Mouse (Mus musculus): ENCODE data around the gene Sh2b1. TPM values are rescaled to one million over a fixed set of nuclear protein-coding genes. Genes with fewer than 3 reads are reported as not detected.

Gene Sh2b1
- polyA plus RNA-seq, 1 experiment from 2014 or later = 38.0 TPM

- DNase-seq (ENCODE audit: low spot score) (no peak), ATAC-seq (ENCODE audit: low FRiP score) (peak; percentile 5)
- no peaks in the 10 kb centered on the region for H3K9me3 ChIP-seq (ENCODE audit: control insufficient read depth, low read length)
- H3K27me3 ChIP-seq (ENCODE audit: control insufficient read depth, insufficient read depth, low read length) = no peaks in the 10 kb centered on the region
- H3K4me1 ChIP-seq (replicated peaks; ENCODE audit: control insufficient read depth, insufficient read depth, low read length) = no peaks in the 10 kb centered on the region
- peak overlapping the region; percentile 75 for H3K4me2 ChIP-seq (replicated peaks; ENCODE audit: low read depth, low read length)
- H3K9ac ChIP-seq (ENCODE audit: low read depth, low read length) = peak overlapping the region; percentile 87
- peak overlapping the region; percentile 85; the same call in 1 of the 2 replicates for H3K27ac ChIP-seq (ENCODE audit: low read depth, low read length)
- WGBS = 22% methylated on average over 4 of the region's 4 CpGs
- no peaks in the 10 kb centered on the region for H3K36me3 ChIP-seq (ENCODE audit: control insufficient read depth, insufficient read depth, low read length)
- H3K4me3 ChIP-seq (ENCODE audit: low read depth, low read length) = peak overlapping the region; percentile 74
Observed at GRCm38 (mm10) chr7:126428154-126428553, 47.1 kb downstream of the Sh2b1 start.

DNA sequence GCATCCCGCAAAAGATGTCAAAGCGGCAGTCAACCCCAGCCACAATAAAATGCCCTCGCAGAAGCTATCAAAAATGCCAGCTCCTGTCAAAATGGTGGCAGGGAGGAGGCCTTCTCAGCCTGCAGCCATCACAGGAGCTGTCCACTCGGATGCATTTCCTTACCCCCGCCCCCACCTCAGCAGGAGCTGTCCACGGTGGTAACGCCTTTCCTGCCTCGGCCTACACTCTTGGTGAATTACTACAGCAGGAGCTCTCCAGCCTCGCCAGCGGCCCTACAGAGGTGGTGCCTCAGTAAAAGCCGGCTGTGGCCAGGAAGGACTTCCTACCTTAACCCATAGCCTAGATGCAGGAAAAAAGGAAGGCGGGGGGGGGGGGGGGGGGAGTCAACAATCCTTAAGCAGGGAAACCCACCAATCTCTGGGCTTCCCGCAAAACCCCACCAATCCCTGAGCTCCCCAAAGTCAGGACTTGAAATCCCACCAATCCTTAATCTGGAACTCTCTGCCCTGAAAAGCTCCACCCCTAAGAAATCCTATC, 47.8 kb downstream of the Sh2b1 start:
- DNase-seq (ENCODE audit: low spot score) = no peak
- ATAC-seq (ENCODE audit: low FRiP score) = no peak
- no peaks in the 10 kb centered on the region for H3K36me3 ChIP-seq (ENCODE audit: control insufficient read depth, insufficient read depth, low read length)
- no peaks in the 10 kb centered on the region for H3K27me3 ChIP-seq (ENCODE audit: control insufficient read depth, insufficient read depth, low read length)
- no peak overlapping the region for H3K4me2 ChIP-seq (replicated peaks; ENCODE audit: low read depth, low read length)
- no peaks in the 10 kb centered on the region for H3K9me3 ChIP-seq (ENCODE audit: control insufficient read depth, low read length)
- 59% methylated on average over 12 of the region's 13 CpGs for WGBS
- H3K9ac ChIP-seq (ENCODE audit: low read depth, low read length) = no peak overlapping the region
- H3K4me1 ChIP-seq (replicated peaks; ENCODE audit: control insufficient read depth, insufficient read depth, low read length) = no peaks in the 10 kb centered on the region
- H3K27ac ChIP-seq (ENCODE audit: low read depth, low read length) = no peak overlapping the region
- no peak overlapping the region for H3K4me3 ChIP-seq (ENCODE audit: low read depth, low read length)

DNA sequence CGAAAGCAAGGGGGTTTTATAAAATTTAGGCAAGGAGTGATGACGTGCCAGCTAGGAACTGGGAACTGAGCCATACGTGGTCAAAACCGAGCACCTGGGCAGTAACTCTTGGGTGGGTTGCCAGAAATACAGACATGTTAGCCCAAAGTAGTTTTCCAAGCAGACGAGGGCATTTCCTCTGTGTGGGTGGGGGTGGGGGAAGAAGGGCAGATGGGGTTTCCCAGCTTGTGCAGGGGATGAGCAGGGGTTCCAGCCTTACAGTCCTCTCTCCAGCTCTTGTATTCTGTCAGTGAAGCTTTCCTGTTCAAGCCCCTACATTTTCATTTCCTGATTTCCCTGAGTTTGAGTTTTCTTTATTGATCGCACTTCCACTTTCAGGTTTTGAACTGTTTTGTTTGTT, 51.1 kb downstream of the Sh2b1 start:
- no peak overlapping the region for H3K4me3 ChIP-seq (ENCODE audit: low read depth, low read length)
- H3K36me3 ChIP-seq (ENCODE audit: control insufficient read depth, insufficient read depth, low read length) = no peaks in the 10 kb centered on the region
- no peak for ATAC-seq (ENCODE audit: low FRiP score)
- WGBS = 82% methylated on average over 6 of the region's 6 CpGs
- H3K4me1 ChIP-seq (replicated peaks; ENCODE audit: control insufficient read depth, insufficient read depth, low read length) = no peaks in the 10 kb centered on the region
- no peak overlapping the region for H3K27ac ChIP-seq (ENCODE audit: low read depth, low read length)
- no peaks in the 10 kb centered on the region for H3K9me3 ChIP-seq (ENCODE audit: control insufficient read depth, low read length)
- H3K4me2 ChIP-seq (replicated peaks; ENCODE audit: low read depth, low read length) = no peak overlapping the region
- H3K27me3 ChIP-seq (ENCODE audit: control insufficient read depth, insufficient read depth, low read length) = no peaks in the 10 kb centered on the region
- DNase-seq (ENCODE audit: low spot score) = no peak
- no peak overlapping the region for H3K9ac ChIP-seq (ENCODE audit: low read depth, low read length)

DNA sequence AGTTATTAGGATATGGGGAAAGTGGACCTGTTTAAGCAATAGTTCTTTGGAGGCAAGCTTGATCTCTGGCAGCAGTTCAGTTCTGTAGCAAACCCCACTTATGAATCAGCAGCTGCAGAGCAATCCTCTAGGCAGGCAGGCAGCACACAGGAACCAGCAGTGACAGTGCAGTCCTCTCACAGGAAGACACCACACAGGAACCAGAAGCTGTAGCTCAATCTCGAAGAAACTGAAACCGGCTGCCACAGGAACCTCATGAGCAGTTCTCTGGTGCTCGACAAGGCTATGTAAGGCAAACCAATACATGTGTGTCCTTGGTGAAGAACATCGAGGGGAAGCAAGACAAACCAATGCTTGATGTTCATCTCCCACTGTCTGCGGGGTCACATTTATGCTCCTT, 53.5 kb downstream of the Sh2b1 start:
- Histone ChIP-seq H3K27me3 (ENCODE audit: control insufficient read depth, insufficient read depth, low read length) (no peaks in the 10 kb centered on the region), H3K4me3 (ENCODE audit: low read depth, low read length) (no peak overlapping the region), H3K9ac (ENCODE audit: low read depth, low read length) (no peak overlapping the region), H3K27ac (ENCODE audit: low read depth, low read length) (no peak overlapping the region), H3K4me2 (replicated peaks; ENCODE audit: low read depth, low read length) (no peak overlapping the region), H3K36me3 (ENCODE audit: control insufficient read depth, insufficient read depth, low read length) (no peaks in the 10 kb centered on the region), H3K4me1 (replicated peaks; ENCODE audit: control insufficient read depth, insufficient read depth, low read length) (no peaks in the 10 kb centered on the region), H3K9me3 (ENCODE audit: control insufficient read depth, low read length) (no peaks in the 10 kb centered on the region)
- DNase-seq (ENCODE audit: low spot score) (no peak), ATAC-seq (ENCODE audit: low FRiP score) (no peak)
- 85% methylated on average over 5 of the region's 5 CpGs for WGBS

DNA sequence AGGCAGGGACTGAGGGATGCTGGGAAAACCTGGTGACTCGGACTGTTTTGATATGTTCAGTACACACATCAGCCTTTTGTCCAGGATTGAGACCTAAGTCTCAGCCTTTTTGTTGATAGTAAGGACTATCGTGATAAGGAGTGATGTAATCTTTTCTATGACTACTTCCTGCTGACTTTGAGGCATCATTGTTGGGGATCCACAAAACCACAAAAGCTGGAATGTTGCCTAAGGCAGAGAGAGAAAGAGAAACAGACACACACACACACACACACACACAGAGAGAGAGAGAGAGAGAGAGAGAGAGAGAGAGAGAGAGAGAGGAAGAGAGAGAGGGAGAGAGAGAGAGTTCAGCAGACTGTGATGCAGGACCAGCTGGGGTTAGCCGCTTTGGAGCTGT, 56.7 kb downstream of the Sh2b1 start:
- no peak for ATAC-seq (ENCODE audit: low FRiP score)
- WGBS = 85% methylated on average over 3 of the region's 3 CpGs

GRCm38 (mm10) chr7:126417606-126418005, 57.6 kb downstream of the Sh2b1 start:
- H3K27ac ChIP-seq (ENCODE audit: low read depth, low read length) = no peak overlapping the region

More for the DNA sequence above, 56.7 kb downstream of the Sh2b1 start:
- Histone ChIP-seq H3K4me1 (replicated peaks; ENCODE audit: control insufficient read depth, insufficient read depth, low read length) (no peaks in the 10 kb centered on the region), H3K9me3 (ENCODE audit: control insufficient read depth, low read length) (no peaks in the 10 kb centered on the region), H3K27ac (ENCODE audit: low read depth, low read length) (no peak overlapping the region), H3K36me3 (ENCODE audit: control insufficient read depth, insufficient read depth, low read length) (no peaks in the 10 kb centered on the region), H3K4me2 (replicated peaks; ENCODE audit: low read depth, low read length) (no peak overlapping the region), H3K9ac (ENCODE audit: low read depth, low read length) (no peak overlapping the region), H3K4me3 (ENCODE audit: low read depth, low read length) (no peak overlapping the region), H3K27me3 (ENCODE audit: control insufficient read depth, insufficient read depth, low read length) (no peaks in the 10 kb centered on the region)
- DNase-seq (ENCODE audit: low spot score) = no peak

DNA sequence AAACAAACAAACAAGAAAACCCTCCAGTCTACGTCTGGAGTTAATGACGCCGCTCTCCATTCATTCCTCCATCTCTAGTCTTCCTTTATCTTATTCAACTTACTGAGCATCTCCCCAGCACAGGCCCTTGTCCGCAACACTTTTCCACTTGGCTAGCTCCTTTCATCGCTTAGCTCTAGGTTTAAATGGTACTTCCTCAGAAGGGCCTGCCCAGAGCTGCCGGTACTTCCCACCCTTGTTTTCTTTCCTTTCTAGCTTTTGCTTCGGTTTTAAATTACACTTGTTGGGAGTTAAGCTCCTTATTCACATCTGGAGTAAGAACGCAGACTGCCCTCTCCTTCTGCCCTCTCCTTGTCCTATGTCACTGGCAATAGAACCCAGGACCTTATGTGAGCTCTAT, 58.2 kb downstream of the Sh2b1 start:
- ATAC-seq (ENCODE audit: low FRiP score) (no peak), DNase-seq (ENCODE audit: low spot score) (no peak)
- no peak overlapping the region for H3K9ac ChIP-seq (ENCODE audit: low read depth, low read length)
- H3K27ac ChIP-seq (ENCODE audit: low read depth, low read length) = no peak overlapping the region
- no peaks in the 10 kb centered on the region for H3K9me3 ChIP-seq (ENCODE audit: control insufficient read depth, low read length)
- no peak overlapping the region for H3K4me2 ChIP-seq (replicated peaks; ENCODE audit: low read depth, low read length)
- no peaks in the 10 kb centered on the region for H3K27me3 ChIP-seq (ENCODE audit: control insufficient read depth, insufficient read depth, low read length)
- H3K36me3 ChIP-seq (ENCODE audit: control insufficient read depth, insufficient read depth, low read length) = no peaks in the 10 kb centered on the region
- H3K4me3 ChIP-seq (ENCODE audit: low read depth, low read length) = no peak overlapping the region
- no peaks in the 10 kb centered on the region for H3K4me1 ChIP-seq (replicated peaks; ENCODE audit: control insufficient read depth, insufficient read depth, low read length)
- WGBS = 21% methylated on average over 8 of the region's 8 CpGs

More at GRCm38 (mm10) chr7:126417606-126418005, 57.6 kb downstream of the Sh2b1 start:
- H3K27me3 ChIP-seq (ENCODE audit: control insufficient read depth, insufficient read depth, low read length) = no peaks in the 10 kb centered on the region
- ATAC-seq (ENCODE audit: low FRiP score) (no peak), DNase-seq (ENCODE audit: low spot score) (no peak)
- no peak overlapping the region for H3K4me2 ChIP-seq (replicated peaks; ENCODE audit: low read depth, low read length)
- 81% methylated on average over 4 of the region's 4 CpGs for WGBS
- no peaks in the 10 kb centered on the region for H3K36me3 ChIP-seq (ENCODE audit: control insufficient read depth, insufficient read depth, low read length)
- no peaks in the 10 kb centered on the region for H3K9me3 ChIP-seq (ENCODE audit: control insufficient read depth, low read length)
- no peak overlapping the region for H3K9ac ChIP-seq (ENCODE audit: low read depth, low read length)
- H3K4me3 ChIP-seq (ENCODE audit: low read depth, low read length) = no peak overlapping the region
- no peaks in the 10 kb centered on the region for H3K4me1 ChIP-seq (replicated peaks; ENCODE audit: control insufficient read depth, insufficient read depth, low read length)

Other genes with a start within 250 kb of the Sh2b1 start
- 137 and 161 TPM in 2 replicates for gene Sbk1, start 202.8 kb downstream of the Sh2b1 start, polyA plus RNA-seq (2014; fragmentation: Nextera tagmentation; extraction: Ambion mirVana)
- 1.9 and 3.0 TPM in 2 replicates for gene Lat, start 105.9 kb downstream of the Sh2b1 start, polyA plus RNA-seq (2014; fragmentation: Nextera tagmentation; extraction: Ambion mirVana)
- gene Spns1, start 98.0 kb downstream of the Sh2b1 start, polyA plus RNA-seq (2014; fragmentation: Nextera tagmentation; extraction: Ambion mirVana) = 36.0 and 39.3 TPM in 2 replicates
- gene Nfatc2ip, start 78.7 kb downstream of the Sh2b1 start, polyA plus RNA-seq (2014; fragmentation: Nextera tagmentation; extraction: Ambion mirVana) = 4.8 and 5.2 TPM in 2 replicates
- not detected in 2 replicates for gene Cd19, start 60.5 kb downstream of the Sh2b1 start, polyA plus RNA-seq (2014; fragmentation: Nextera tagmentation; extraction: Ambion mirVana)
- gene Rabep2, start 46.7 kb downstream of the Sh2b1 start, polyA plus RNA-seq (2014; fragmentation: Nextera tagmentation; extraction: Ambion mirVana) = 19.5 and 20.2 TPM in 2 replicates
- gene Atp2a1, start 12.3 kb downstream of the Sh2b1 start, polyA plus RNA-seq (2014; fragmentation: Nextera tagmentation; extraction: Ambion mirVana) = 2.7 and 3.0 TPM in 2 replicates
- 140 and 147 TPM in 2 replicates for gene Tufm, start 11.9 kb upstream of the Sh2b1 start, polyA plus RNA-seq (2014; fragmentation: Nextera tagmentation; extraction: Ambion mirVana)
- 54.5 and 55.1 TPM in 2 replicates for gene Atxn2l, start 28.0 kb upstream of the Sh2b1 start, polyA plus RNA-seq (2014; fragmentation: Nextera tagmentation; extraction: Ambion mirVana)
- 187 and 194 TPM in 2 replicates for gene Eif3c, start 91.0 kb upstream of the Sh2b1 start, polyA plus RNA-seq (2014; fragmentation: Nextera tagmentation; extraction: Ambion mirVana)
- gene Apobr, start 109.5 kb upstream of the Sh2b1 start, polyA plus RNA-seq (2014; fragmentation: Nextera tagmentation; extraction: Ambion mirVana) = 0.35 and 0.71 TPM in 2 replicates
- gene Cln3, start 110.4 kb upstream of the Sh2b1 start, polyA plus RNA-seq (2014; fragmentation: Nextera tagmentation; extraction: Ambion mirVana) = 25.5 and 26.7 TPM in 2 replicates
- not detected in 2 replicates for gene Il27, start 119.5 kb upstream of the Sh2b1 start, polyA plus RNA-seq (2014; fragmentation: Nextera tagmentation; extraction: Ambion mirVana)
- 1.3 and 2.4 TPM in 2 replicates for gene Nupr1, start 155.4 kb upstream of the Sh2b1 start, polyA plus RNA-seq (2014; fragmentation: Nextera tagmentation; extraction: Ambion mirVana)
- gene Sgf29, start 173.9 kb upstream of the Sh2b1 start, polyA plus RNA-seq (2014; fragmentation: Nextera tagmentation; extraction: Ambion mirVana) = 44.8 and 49.3 TPM in 2 replicates
- gene Sult1a1, start 201.0 kb upstream of the Sh2b1 start, polyA plus RNA-seq (2014; fragmentation: Nextera tagmentation; extraction: Ambion mirVana) = 0.25 and 0.52 TPM in 2 replicates
- gene Bola2, start 220.0 kb upstream of the Sh2b1 start, polyA plus RNA-seq (2014; fragmentation: Nextera tagmentation; extraction: Ambion mirVana) = 164 and 176 TPM in 2 replicates
- 9.8 and 10.7 TPM in 2 replicates for gene Slx1b, start 220.4 kb upstream of the Sh2b1 start, polyA plus RNA-seq (2014; fragmentation: Nextera tagmentation; extraction: Ambion mirVana)
- gene Coro1a, start 232.4 kb upstream of the Sh2b1 start, polyA plus RNA-seq (2014; fragmentation: Nextera tagmentation; extraction: Ambion mirVana) = 45.3 and 47.8 TPM in 2 replicates

Measured in hindbrain, embryonic 11.5 days (tissue).